Mouse (Mus musculus) MEL-GATA-1-ER (cell line): ENCODE measurements around the gene Mr1.

Source experiments
- DNase-seq: peaks from one replicate; pipeline ENCODE4 v3.0.0-alpha.2; 2012; ENCODE audit warnings: low read depth; ENCODE audit errors: extremely low read depth

Mr1 gene

DNA sequence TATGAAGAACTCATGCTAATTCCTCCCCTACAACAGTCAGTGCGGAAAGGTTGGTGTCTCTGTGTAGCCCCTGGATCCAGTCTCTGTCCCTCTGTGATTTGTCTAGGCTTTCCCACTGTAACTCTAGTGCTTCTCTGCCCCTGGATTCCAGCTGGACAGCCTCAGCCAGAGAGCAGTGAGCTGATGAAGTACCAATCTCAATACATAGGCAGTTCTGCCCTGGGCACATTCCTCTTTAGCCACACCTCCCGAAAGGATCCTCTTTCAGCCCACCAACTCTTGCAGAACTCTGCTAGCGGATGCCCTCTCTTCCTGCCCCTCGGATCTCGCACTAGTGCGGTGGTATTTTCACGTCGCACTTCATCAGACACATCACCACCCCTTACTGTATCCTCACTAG lies 11.7 kb downstream of the Mr1 start:
- no peak for DNase-seq

DNA sequence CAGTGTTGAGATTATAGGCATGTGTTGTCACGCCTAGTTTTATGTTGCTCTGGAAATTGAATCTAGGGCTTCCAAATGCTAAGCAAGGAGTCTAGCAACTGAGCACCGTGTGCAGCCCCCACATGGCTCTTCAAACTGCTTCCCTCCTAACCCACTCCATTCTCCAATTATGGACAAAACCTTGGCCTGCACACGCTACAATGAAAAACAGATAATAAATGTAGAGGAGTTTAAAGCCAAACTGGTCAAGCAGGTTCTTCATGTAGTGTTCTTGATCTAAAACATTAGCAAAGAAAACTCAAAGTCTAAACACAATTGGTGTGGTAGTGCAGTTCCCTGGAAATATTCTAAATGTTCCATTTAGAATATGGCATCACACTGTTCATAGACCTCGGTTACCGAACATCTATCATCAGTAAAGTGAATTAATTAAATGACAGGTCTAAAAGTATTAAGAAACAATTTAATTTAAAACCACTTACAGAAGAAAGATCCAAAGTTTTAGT lies 19.1 kb downstream of the Mr1 start:
- no peak for DNase-seq

DNA sequence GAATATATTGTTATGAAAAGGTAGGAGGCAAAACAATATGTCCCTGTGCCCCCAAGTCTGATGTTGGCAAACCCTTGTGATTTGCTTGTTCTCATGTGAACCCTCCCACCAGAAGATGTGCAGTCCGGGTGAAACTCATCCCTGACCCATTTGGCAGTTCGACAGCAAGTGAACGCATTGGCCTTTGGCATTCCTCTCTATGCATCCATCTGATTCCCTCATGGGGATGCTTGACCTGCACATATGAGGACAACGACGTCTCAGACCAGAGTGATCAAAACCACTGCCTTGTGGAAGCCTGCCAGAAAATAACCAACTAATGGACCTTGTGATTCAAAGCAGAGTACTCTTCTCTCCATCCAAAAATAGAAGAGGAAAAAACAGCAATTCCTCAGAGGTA lies 19.9 kb downstream of the Mr1 start:
- no peak for DNase-seq

DNA sequence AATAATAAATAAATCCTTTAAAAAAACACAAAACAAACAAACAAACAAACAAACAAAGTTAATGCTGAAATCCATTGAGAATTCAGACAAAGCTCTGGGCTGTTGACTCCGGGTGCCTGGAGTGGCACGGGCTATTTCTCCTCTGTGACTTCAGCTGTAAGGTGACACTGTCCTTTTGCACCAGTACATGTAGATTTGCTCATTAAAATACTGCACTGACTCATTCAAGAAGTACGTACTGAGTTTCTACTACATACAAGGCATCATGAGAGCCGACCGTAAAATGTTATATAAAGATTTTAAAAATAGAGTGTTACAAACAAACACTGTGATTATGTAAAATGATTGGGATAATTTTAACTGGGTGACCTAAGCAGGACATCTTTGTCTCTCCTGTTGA lies 22.2 kb downstream of the Mr1 start:
- no peak for DNase-seq

DNA sequence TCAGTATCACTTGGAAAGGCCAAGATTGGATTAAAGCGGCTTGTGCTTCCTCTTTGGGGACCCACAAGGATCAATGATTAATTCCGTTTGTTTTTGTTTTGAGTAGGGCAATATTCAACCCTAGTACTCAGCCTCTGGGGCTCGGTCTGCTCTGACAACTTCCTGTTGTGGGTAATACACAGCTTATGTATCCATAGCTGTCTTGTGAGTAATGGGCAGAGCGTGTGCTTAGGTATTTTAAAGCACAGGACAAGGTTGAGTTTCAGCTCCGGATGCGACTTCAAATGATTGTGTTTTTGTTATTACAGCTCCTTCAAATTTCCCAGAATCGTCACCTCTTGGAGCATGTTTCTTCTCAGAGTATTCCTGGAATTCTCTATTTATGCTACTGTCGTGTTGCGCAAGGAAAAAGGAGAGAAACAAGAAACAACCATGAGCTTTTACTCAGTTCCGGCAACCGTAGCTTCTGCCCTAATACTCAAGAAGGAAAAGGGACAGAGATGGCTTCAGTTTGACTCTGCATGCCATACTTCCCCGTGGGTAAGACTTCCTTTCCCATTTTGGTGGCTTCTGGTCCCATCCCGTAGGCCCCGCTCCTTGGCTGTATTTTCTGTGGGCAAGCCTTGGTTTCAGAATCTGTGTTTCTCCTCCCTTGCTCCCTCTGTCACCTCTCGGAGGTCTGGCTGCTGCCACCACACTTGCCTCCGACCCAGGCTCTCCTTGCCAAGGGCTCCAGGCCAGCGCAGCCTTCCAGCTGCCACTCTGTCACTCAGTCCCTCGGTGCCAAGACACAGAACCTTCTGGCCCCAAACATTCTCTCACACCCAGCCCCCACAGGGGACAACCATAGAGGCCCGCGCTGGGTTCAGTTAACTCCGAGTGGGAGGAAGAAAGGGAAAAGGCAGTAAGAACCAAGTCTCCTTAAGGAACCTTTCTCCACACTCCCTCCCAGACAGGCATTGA lies 24.4 kb downstream of the Mr1 start:
- no peak for DNase-seq

DNA sequence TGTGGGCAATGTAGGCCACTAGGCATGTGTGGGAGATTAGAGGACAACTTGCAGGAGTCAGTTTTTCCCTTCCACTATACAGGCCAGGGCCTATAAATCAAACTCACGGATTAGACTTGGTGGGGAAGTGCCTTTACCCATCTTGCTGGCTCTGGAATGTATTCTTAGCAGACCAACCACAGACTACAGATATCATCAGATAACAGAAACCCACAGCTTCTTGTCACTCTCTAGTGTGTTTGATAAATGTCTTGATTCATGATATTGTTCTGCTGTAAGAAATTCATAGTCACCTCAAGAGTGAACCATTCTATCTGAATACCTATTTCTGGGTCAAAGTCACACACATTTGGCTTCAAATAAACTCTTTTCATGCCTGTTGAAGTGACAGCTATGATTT lies 26.9 kb downstream of the Mr1 start:
- DNase-seq, result no peak

DNA sequence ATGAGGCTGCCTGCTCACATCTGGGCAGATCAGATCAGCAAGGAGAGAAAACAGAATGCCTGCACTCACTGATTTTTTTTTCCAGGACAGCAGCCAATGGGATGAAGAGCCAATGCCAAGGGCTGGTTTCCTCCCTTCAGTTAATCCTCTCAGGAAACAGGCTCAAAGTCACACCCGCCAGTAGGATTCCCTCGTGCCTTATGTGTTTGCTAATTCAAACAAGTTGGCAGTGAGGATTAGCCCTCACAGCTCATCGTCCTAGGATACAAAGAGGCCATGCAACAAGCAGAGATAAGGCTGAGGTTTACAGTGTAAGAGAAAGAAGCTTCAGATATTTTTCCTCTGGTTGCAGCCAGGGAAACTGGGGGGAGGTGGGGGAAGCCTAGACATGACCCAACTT lies 32.7 kb downstream of the Mr1 start:
- DNase-seq, result no peak

DNA sequence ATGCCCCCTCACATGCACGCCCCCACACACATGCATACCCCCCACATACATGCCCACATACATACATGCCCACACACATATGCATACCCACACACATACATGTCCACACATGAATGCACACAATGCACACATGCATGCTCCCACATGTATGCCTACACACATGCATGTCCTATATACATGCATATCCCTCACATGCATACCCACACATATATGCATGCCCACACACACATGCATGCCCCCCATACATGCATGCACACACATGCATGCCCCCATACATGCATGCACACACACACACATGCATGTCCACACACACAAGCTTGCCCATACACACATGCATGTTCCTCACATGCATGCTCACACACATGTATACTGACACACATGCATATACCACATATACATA lies 33.7 kb downstream of the Mr1 start:
- DNase-seq, result no peak

DNA sequence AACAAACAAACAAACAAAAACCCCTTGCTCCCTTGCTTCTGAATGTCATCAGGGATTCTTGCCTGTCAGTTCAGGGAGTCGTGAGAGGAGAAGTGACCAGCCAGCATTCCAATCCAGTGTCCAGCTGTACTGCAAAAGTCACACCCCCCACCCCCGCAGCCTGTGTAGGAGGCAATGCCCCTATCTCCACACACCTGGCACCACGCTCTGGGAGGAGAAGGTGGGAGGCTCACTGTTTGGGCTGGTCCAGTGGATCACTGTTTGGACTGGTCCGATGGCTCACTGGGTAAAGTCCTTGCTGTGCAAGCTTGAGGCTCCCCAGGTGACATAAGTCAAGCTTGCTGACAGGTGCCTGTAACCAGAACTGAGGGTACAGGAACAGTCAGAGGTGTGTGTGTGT lies 34.5 kb downstream of the Mr1 start:
- no peak for DNase-seq

DNA sequence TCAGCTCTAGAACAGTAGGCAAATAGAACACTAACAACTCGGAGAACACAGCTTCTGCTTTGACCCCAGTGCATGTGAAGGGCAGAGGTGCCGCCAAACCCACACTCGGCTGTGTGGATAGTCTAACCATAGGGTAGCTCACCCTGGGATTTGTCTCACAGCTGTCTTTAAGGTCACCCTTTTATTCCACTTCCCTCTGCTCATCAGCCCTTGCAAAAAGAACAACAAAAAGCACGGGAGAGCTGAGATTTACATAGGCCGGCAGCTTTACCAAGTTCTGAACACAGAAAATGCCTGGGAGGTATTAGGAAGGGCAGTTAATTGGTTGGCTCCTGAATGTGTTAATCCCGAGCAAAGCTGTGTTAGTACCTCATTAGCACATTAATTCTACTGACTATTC lies 35.1 kb downstream of the Mr1 start:
- DNase-seq, result no peak

DNA sequence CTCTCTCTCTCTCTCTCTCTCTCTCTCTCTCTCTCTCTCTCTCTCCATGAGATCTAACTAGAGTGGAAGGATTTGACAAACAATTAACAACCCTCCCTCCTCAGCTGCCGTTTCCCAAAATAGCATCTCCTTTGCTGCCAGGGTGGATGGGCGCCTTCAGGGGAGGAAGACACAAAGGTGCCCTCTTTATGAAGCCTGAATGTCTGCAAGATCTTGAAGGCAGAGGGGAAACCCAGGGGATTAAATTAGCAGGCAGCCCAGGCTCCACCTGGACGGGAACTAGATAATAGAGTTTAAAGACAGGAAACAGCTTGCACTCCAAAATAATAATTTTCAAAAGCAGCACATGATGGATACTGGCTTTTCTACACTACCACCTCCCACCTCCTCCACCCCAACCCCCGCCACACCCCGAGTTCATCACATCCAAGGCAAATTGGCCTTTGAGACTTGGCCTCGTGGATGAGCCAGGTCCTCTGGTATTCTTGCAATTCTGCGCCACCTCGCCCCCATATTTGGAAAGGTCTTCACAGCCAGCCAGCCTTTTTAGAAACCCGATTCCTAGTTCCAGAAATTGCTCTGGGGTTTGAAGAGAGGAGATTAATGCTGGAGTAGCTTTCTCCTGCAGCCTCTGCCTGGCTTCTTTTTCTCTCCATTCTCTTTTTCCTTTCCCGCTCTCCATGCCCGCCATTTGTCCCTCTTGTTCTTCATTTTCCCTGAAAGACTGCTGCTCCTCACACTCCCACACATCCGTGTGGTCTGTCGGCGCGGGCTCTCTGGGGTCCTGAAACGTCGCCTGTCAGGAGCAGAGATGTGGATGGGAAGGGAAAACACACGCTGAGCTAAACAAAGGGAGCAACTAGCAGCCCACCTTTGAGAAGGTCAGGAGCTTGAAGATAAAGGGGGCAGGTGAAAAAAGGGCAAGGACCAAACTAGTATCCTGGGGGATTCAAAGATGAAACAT lies 36.9 kb downstream of the Mr1 start:
- no peak for DNase-seq

DNA sequence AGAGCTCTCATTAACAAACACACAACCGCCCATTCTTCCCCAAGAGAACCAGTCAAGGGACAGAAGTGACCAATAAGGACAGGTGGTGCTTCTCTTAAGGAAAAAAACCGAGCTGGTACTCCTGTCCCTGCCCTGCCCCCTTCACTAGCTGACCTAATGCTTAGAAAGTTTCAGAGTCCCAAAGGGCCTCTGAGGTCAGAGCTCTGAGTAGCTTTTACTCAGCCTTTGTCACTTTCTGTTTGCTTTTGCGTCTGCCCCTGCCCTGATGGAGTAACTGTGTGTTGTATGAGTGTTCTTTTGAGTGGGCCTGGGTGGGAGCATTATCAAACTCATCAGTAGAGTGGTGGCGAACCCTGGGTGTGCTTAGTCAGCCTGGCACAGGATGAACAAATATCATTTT lies 38.2 kb downstream of the Mr1 start:
- DNase-seq, result no peak

DNA sequence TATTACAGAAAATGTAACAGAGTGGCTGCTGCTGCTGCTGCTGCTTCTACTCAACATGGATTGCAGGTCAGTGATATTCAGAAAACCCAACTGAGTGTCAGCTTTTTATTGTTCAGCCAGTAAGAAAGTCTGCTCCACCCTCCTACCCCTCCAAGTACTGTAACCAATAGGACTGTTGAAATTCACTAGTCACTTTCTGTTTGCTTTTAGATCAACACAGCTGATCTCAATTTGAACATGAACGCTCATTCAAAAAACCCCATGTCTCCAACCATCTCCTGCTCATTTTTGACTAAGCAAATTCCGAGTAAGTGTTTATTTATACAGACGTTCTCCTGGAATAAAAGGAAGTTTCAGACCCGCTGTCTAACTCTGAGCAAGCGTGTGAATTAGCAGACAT lies 38.8 kb downstream of the Mr1 start:
- no peak for DNase-seq

DNA sequence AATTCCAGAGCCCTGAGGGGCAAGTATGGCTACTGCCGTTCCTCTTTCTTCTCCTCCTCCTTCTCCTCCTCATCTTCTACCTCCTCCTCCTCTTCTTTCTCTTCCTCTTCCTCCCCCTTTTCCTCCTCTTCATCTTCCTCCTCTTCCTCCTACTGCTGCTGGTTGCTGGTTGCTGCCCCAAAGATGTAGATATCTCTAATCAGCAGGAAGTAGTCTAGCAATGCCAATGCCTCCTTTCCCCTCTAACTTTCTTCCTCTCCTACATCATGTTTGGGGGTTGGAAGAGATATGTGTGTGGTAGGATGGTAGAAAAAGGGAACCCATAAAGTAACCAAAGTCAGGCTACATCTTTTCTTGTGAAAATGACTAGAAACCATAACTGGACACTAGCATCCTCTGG lies 40.3 kb downstream of the Mr1 start:
- DNase-seq, result no peak

DNA sequence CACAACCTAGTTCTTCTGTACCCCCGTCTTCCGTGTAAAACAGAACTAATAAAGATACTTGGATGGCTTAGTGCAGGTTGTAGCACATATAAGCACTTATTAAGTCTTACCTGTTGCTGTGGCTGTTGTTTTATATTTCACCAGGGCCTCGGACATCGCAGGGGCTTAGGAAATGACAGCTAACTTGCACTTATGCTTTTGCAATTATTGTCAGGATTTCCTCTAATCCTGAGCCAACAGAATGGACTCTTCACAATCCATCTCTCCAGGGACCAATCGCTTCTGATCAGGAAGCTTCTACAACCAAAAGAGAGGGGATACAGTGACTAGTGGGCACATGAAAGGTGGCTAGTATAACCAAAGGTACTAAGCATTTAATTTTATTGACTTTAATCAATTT lies 42.6 kb downstream of the Mr1 start:
- DNase-seq, result no peak

DNA sequence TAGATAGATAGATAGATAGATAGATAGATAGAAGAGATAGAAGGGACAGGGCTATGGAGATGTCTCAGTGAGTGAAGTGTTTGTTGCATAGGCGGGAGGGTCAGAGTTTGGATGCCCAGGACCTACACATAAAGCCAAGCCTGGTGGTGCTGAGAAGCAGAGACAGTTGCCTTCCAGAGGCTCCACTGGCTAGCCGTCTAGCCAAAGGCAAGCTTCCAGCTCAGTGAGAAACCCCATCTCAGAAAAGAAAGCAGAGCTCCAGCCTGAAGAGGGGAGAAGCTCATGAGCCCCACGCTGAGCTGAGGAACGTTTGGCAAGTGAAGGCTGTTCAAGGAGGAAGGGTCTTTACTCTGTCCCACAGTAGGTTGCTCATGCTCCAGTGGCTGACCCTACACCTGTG lies 44.0 kb downstream of the Mr1 start:
- DNase-seq, result no peak

DNA sequence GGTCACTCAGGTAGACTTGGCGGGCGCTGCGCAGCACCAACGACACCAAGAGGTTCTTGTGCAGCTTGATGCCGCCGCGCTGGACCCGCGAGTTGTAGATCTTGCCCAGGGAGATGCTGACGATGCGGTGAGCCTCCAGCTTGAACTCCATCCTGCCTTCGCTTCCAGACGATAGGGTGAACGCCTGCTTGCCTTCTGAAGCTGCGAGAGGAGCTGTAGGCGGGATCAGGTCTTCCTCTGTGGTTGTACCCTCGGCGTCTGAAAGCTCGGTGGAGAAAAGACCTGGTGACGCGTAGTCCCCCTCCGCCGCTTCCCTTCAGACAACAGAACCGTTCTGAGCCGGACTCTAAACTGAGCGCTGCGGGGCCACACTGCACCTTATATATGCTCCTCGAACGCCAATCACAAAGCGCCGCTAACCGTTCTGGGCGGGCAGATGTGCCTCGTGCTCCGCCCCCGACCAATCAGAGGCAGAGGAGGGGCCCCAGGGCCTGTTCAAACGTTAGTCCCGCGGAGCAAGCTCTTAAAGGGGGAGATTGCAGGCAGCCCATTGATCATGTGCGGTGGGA lies 47.2 kb downstream of the Mr1 start, which contains the start of gene Ier5:
Gene Ier5 (minus strand): TSS at position 357 of the 569 bp plus-strand sequence.
- DNase-seq, result peak; percentile 91

DNA sequence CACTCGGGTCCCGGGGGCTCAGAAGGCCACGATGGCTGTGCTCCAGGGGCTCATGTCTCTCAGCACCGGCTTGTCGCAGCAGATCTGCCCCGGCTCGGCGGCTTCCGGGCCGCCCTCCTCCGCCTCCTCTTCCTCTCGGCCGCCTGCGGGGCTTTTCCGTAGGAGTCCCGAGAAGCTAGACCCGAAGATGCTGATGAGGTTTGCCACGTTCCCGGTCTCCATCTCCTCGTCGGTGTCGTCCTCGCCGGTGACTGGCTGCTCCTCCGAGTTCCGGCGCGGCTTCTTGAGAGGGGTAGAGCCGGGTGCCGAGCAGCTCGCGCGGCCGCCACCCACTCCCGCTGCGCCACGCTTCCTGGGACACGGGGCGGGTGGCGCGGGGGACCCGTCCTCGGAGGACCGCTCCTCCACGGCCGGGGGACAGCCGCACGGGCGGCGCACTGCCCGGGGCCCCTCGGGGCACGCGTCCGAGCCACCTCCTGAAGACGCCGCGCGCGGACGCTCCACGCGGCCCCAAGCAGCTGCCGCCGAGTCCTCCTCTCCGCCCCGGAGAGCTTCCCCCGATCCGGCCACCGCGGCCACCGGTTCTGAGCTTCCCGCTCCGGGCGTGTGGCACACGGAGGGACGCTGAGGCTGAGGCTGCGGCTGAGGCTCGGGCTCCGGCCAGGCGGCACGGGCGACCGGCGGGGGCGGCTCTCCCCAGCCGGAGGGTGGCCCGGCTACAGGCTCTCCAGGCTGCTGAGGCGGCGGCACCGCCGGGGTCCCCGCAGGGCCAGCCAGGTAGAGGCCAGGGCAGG lies 47.9 kb downstream of the Mr1 start:
- no peak for DNase-seq

DNA sequence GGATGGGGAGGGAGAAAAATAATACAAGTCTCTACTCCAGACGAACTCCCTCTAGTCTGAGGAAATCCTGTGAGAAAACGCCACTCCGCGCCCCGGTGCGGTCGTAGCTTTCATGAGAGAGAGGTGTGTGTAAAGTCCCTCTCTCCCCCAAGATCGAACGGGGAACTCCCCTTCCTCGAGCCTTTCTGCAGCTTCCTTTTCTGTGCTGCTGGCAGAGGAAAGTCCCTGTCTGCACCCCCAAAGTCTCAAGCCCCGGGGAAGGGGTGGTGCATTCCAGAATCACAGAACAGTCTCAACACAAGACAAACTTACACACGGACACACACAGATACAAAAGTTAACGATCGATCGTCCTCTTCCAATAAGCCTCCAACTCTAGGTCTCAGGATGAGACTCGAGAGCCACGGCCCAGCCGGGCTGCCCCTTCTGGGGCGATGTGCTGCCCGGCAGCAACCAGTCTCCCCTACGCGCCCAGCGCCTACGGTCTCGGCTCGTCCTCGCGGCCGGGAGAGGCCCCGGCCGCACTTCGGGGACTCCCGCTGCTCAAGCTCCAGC lies 48.6 kb downstream of the Mr1 start:
- DNase-seq, result no peak

DNA sequence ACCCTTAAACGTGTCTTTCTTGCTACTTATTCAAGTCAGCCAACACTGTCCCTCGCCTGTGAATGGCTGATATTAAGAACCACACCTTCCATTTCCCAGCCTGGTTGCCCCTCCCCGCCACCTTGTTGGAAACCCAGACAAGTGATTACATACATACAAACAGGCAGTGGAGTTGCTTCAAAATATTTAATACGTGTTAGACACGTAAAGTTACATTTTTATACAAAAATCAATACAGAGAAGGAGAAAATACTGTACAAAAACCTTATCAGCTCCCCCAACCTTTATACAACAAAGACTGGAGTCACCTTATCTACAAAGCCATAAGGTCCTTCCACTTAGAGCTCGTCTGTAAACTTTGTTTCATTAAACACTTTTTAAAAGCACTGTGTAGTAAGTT lies 49.3 kb downstream of the Mr1 start:
- peak; percentile 82 for DNase-seq
